Mouse (Mus musculus): Measurements from ENCODE around the gene Gm10220.
"Not testable (repeated sequence)": the region's sequence is repeated elsewhere in the genome, so short reads cannot be mapped to it uniquely, and the experiment has no call there.

Gm10220 gene

DNA sequence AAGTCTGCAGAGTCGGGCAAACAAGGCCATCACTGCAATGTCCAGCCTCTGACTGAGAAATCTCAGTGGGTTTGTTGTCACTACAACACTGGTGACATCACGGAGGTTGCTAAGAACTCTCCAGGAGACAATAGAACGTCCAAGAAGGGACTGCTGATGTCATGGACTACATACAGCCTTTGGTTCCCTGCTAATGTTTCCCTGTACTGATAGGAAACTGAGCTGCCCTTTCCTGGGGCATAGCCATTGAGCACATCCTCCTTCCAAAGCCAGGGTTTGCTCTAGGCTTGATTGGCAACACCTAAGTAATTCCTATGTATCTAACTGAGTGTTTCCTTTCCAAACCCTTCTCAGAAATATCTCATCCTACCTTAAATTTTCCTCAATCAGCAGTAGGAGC is at the start of gene Gm10220:
Gene Gm10220 (minus strand): TSS at position 101 of the 400 bp plus-strand sequence.
- DNase-seq, result not testable (repeated sequence)

DNA sequence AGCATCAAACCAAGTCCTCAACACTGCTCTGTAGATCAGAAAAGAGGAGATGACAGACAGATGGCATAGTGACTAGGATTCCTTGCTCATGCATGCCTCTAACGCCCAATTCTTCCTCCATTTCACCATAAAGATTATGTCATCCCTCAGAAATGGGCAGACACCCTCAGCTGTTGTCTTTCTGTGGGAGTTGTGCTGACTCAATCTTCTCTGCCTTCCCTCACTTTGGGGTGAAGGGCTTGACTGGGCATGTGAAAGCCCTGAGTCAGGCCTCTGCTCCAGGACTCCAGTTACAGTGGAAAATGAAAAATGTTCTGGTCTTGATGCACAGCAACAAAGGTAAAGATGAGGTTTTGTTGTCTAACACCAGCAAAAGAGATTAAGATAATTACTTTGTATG is 48.6 kb upstream of the Gm10220 start:
- no peak for DNase-seq

GRCm38 (mm10) chr5:26165791-26166165 is 44.6 kb upstream of the Gm10220 start:
- no peak for DNase-seq

DNA sequence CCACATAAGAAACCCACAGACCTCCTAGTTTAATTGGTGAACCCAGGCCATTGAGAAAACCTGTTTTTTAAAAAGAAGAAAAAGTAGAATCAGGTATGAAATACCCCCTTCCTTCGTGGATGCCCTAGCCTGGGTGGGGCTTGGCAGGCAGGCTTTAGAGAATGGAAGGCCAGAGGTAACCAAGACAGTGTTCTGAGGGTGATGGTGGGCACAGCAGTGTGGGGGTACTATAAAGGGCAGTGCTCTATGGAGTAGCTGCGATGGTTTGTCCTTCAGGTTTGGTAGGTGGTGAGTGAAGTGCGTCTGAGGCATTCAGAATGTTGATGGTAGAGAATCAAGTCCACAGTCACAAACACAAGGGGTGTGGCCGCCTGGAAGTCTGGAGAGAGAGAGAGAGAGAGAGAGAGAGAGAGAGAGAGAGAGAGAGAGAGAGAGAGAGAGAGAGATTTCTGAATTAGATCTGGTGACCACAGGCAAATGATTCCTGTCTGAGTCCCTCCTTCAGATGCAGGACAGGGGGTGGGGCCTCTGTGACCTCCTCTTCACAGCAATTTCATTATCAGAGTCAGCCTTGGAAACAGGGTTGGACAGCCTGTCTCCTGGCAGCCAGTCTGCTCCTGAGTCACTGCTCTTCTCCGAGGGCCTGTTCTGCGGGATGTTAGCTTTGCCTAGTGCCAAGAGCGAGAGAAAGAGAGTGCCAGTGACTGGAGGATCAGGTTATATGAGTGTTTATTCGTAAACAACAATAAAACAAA is 44.0 kb upstream of the Gm10220 start:
- DNase-seq, result no peak

DNA sequence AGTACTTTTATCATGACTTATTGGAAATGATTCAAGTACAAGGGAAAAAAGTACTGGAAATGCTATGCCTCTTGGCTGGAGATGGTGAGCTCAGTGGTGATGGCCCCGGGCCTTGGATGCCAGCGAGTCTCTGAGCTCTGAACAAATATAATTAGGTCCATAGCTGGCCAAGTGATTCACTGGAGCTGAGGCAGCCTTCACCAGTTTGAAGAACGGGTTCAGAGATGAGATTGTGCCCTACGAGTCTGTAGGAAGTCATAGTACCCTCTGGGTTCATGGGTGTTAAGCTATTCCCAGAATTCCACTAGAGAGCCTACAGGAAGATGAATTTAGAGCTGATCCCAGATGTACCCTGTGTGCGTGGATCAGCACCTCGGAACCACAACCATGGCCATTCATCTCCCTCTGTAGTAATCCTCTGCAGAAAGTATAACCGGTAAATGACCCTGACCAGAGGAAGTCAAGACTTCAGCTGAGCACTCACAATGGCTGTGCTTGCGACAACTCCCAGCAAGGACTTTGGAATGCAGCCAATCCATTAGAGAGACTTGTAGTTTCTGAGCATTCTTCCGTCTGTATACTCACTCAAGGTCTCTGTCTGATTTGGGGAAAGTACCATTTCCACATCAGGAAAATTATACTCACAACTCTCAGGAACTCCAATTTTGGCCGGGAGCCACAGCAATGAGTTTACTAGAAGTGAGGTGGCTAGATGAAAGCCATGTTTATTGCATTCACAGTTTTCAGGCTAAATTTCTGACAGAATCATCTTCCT is 36.4 kb upstream of the Gm10220 start:
- no peak for DNase-seq

- no peak for DNase-seq
Measured at GRCm38 (mm10) chr5:26142891-26143290, 21.7 kb upstream of the Gm10220 start.

GRCm38 (mm10) chr5:26105262-26105661 is 16.0 kb downstream of the Gm10220 start, which contains the start of gene 5031410I06Rik:
Gene 5031410I06Rik, minus strand, starts transcription at chr5:26105362.
- not testable (repeated sequence) for DNase-seq

DNA sequence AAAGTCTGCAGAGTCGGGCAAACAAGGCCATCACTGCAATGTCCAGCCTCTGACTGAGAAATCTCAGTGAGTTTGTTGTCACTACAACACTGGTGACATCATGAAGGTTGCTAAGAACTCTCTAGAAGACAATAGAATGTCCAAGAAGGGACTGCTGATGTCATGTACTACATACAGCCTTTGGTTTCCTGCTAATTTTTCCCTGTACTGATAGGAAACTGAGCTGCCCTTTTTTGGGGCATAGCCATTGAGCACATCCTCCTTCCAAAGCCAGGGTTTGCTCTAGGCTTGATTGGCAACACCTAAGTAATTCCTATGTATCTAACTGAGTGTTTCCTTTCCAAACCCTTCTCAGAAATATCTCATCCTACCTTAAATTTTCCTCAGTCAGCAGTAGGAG is 32.0 kb downstream of the Gm10220 start, which contains the start of gene Gm10471:
Gene Gm10471 (minus strand): TSS at position 101 of the 400 bp plus-strand sequence.
- DNase-seq, result not testable (repeated sequence)

- DNase-seq, result not testable (repeated sequence)
Measured at GRCm38 (mm10) chr5:26079023-26079422, 42.2 kb downstream of the Gm10220 start.

- no peak for DNase-seq
Measured at GRCm38 (mm10) chr5:26070716-26071115, 50.5 kb downstream of the Gm10220 start.
